Mouse (Mus musculus): ENCODE measurements at regions not wholly inside any gene's neighbourhood (a gene's known extent, or its start where the extent isn't known, plus 50 kb on each side); places are given as distances from the start of the nearest gene placed in this dataset.

DNA sequence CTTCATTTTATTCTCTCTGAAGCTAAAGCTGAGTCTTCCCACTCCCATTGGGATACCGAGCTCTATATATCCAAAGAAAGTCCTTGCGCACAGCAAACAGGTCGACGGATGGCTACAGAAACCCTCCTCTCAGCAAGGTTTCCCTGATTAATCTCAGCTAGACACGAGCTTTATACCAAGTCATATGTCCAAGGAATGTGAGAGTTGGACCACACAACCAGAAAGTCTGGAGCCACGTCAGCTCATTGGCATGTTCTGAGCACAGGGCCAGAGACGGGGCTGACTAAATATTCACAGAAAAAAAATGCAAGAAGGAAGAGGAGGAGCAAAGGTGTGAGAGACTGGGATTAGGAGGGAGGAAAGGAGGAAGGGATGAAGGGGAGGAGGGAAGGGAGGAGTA is 64.0 kb downstream of the Gm4791 start:
- H3K27me3 ChIP-seq (ENCODE audit: control insufficient read depth, insufficient read depth, insufficient read length): no peaks in the 10 kb centered on the region
- no peaks in the 10 kb centered on the region for H3K36me3 ChIP-seq (ENCODE audit: control insufficient read depth, insufficient read depth)

DNA sequence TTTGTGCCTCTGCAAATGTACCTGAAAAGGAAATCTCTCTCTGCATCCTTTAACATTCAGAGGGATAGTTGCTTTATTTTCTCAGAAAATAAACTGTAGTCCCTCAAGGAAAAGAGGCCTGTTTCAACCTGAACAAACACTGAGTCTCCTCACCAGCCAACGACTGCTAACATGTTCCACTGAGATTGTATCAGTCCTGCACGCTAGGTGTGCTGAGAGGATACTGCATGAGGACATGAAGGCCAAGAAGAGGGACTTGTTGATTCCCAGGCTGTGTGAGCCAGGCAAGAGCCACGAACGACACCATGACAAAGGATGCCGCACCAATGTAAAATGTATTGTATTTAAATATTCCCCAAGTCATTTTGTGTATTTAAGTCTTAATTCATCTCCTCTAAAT is 65.2 kb downstream of the Gm4791 start:
- Histone ChIP-seq H3K4me3 (no peak overlapping the region), H3K4me2 (ENCODE audit: low read depth) (no peak overlapping the region), H3ac (ENCODE audit: control insufficient read depth, insufficient read length) (no peak overlapping the region), H3K79me2 (ENCODE audit: control insufficient read depth, insufficient read depth) (no peaks in the 10 kb centered on the region), H3K27me3 (ENCODE audit: control insufficient read depth, insufficient read depth, insufficient read length) (no peaks in the 10 kb centered on the region), H3K36me3 (ENCODE audit: control insufficient read depth, insufficient read depth) (no peaks in the 10 kb centered on the region)
- TF ChIP-seq TCF12 (IDR thresholded peaks at IDR 0.05; ENCODE audit: insufficient read depth, poor library complexity, severe bottlenecking) (no peak), POLR2A (IDR thresholded peaks at IDR 0.05; ENCODE audit: insufficient read length, low read depth) (no peak), CEBPB (IDR thresholded peaks at IDR 0.05; ENCODE audit: insufficient read depth, poor library complexity, severe bottlenecking) (no peak)

More for the DNA sequence above, 64.0 kb downstream of the Gm4791 start:
- Histone ChIP-seq H3ac (ENCODE audit: control insufficient read depth, insufficient read length) (no peak overlapping the region), H3K79me2 (ENCODE audit: control insufficient read depth, insufficient read depth) (no peaks in the 10 kb centered on the region), H3K4me3 (no peak overlapping the region), H3K4me2 (ENCODE audit: low read depth) (no peak overlapping the region)
- no peak for TF ChIP-seq REST (IDR thresholded peaks at IDR 0.05; ENCODE audit: insufficient read depth, insufficient read length)
- no peak for TF ChIP-seq USF1 (IDR thresholded peaks at IDR 0.05; ENCODE audit: low read depth)
- TF ChIP-seq MYOD1 (IDR thresholded peaks at IDR 0.05; ENCODE audit: control insufficient read depth in 1 of 3, insufficient read length in 2 of 3, low read depth in 2 of 3): no peak
- no peak for TF ChIP-seq TCF12 (IDR thresholded peaks at IDR 0.05; ENCODE audit: insufficient read depth, poor library complexity, severe bottlenecking)
- no peak for TF ChIP-seq POLR2A (IDR thresholded peaks at IDR 0.05; ENCODE audit: insufficient read length, low read depth)
- TF ChIP-seq MYOG (IDR thresholded peaks at IDR 0.05; ENCODE audit: control insufficient read depth in 1 of 3, insufficient read depth in 1 of 3, insufficient read length in 2 of 3, low read depth in 2 of 3): no peak
- no peak for TF ChIP-seq TCF3 (IDR thresholded peaks at IDR 0.05; ENCODE audit: insufficient read length, low read depth)
- TF ChIP-seq POLR2AphosphoS2 (IDR thresholded peaks at IDR 0.05; ENCODE audit: insufficient read length, low read depth): no peak
- TF ChIP-seq MAX (IDR thresholded peaks at IDR 0.05; ENCODE audit: low read depth): no peak
- no peak for TF ChIP-seq E2F4 (IDR thresholded peaks at IDR 0.05; ENCODE audit: insufficient read depth)
- no peak for TF ChIP-seq CEBPB (IDR thresholded peaks at IDR 0.05; ENCODE audit: insufficient read depth, poor library complexity, severe bottlenecking)
- no peak for TF ChIP-seq SRF (IDR thresholded peaks at IDR 0.05; ENCODE audit: control insufficient read depth, insufficient read length, low read depth)

DNA sequence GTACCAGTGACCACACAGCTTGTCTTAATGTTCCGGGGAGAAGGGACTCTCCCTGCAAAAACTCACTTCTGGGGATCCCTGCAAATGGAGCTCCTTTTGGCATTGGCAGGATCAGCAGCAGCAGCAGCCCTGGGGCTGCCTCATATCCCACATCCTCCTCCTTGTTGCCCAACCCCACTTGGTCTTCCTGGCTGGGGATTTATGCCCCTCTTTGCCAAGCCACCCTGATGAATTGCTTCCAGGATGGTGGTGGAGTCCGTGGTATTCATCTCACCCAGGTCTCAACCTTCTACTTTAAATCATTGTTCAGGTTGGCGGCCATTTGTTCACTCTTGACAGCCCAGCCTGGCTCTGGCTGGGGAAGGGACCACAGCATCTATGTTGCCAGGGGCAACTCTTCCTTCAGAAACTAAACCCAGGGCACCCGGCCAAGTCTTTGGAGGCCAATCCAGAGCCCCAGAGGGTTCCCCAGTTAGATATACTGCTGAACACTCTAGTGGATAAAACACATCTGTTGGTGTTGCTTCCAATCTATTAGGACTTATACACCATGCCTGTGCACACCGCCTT is 66.0 kb downstream of the Gm4791 start:
- Histone ChIP-seq H3K79me2 (ENCODE audit: control insufficient read depth, insufficient read depth) (no peaks in the 10 kb centered on the region), H3K4me2 (ENCODE audit: low read depth) (no peak overlapping the region), H3K4me3 (no peak overlapping the region), H3K27me3 (ENCODE audit: control insufficient read depth, insufficient read depth, insufficient read length) (no peaks in the 10 kb centered on the region), H3ac (ENCODE audit: control insufficient read depth, insufficient read length) (no peak overlapping the region), H3K36me3 (ENCODE audit: control insufficient read depth, insufficient read depth) (no peaks in the 10 kb centered on the region)
- no peak for TF ChIP-seq MYOG (IDR thresholded peaks at IDR 0.05; ENCODE audit: control insufficient read depth in 1 of 3, insufficient read depth in 1 of 3, insufficient read length in 2 of 3, low read depth in 2 of 3)
- no peak for TF ChIP-seq MAX (IDR thresholded peaks at IDR 0.05; ENCODE audit: low read depth)
- TF ChIP-seq TCF3 (IDR thresholded peaks at IDR 0.05; ENCODE audit: insufficient read length, low read depth): no peak
- no peak for TF ChIP-seq TCF12 (IDR thresholded peaks at IDR 0.05; ENCODE audit: insufficient read depth, poor library complexity, severe bottlenecking)
- TF ChIP-seq POLR2AphosphoS2 (IDR thresholded peaks at IDR 0.05; ENCODE audit: insufficient read length, low read depth): no peak
- no peak for TF ChIP-seq E2F4 (IDR thresholded peaks at IDR 0.05; ENCODE audit: insufficient read depth)
- TF ChIP-seq POLR2A (IDR thresholded peaks at IDR 0.05; ENCODE audit: insufficient read length, low read depth): no peak

DNA sequence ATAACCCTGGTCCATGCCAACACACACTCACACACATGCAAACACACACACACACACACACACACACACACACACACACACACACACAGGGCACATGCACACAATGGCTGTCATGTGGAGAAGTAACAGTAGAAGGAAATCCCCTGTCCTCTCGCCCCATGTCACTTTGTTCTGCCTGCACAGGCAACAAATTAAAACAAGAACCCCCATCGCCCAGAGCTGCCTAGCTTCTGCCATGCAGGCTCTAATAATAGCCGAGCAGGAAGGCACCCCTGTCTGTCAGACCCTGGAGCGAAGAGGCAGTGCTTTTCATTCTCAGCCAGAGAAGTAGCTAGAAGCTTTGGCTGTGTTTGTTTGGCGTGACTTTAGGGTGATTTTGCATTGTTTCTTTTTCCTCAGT is 70.9 kb downstream of the Gm4791 start:
- Histone ChIP-seq H3K27me3 (ENCODE audit: control insufficient read depth, insufficient read depth, insufficient read length) (no peaks in the 10 kb centered on the region), H3K4me3 (no peak overlapping the region), H3K4me2 (ENCODE audit: low read depth) (no peak overlapping the region), H3ac (ENCODE audit: control insufficient read depth, insufficient read length) (no peak overlapping the region), H3K79me2 (ENCODE audit: control insufficient read depth, insufficient read depth) (no peaks in the 10 kb centered on the region), H3K36me3 (ENCODE audit: control insufficient read depth, insufficient read depth) (no peaks in the 10 kb centered on the region)
- no peak for TF ChIP-seq MAX (IDR thresholded peaks at IDR 0.05; ENCODE audit: low read depth)
- no peak for TF ChIP-seq POLR2A (IDR thresholded peaks at IDR 0.05; ENCODE audit: insufficient read length, low read depth)

DNA sequence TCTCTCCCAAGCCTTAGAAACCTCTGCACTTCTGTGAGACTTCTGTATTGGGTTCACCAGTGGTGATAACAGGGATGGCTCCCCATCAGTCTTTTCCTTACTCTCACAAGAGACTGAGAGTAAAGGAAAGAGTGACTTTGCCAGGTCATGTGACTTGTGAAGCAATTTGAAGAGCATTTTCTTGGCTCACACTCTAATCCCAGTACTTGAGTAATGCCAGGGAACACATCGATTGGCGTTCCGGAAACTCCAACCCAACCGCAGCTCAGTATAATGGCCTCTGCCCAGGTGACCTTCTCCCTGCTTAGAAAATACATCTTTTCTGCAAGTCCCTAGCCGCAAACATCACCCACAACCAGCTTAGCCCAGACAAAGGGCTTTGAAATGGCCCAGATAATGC is 72.4 kb downstream of the Gm4791 start:
- no peak overlapping the region for H3K4me2 ChIP-seq (ENCODE audit: low read depth)
- H3ac ChIP-seq (ENCODE audit: control insufficient read depth, insufficient read length): no peak overlapping the region
- H3K27me3 ChIP-seq (ENCODE audit: control insufficient read depth, insufficient read depth, insufficient read length): no peaks in the 10 kb centered on the region
- no peaks in the 10 kb centered on the region for H3K79me2 ChIP-seq (ENCODE audit: control insufficient read depth, insufficient read depth)
- no peak overlapping the region for H3K4me3 ChIP-seq
- no peaks in the 10 kb centered on the region for H3K36me3 ChIP-seq (ENCODE audit: control insufficient read depth, insufficient read depth)
- no peak for TF ChIP-seq USF1 (IDR thresholded peaks at IDR 0.05; ENCODE audit: low read depth)
- no peak for TF ChIP-seq SRF (IDR thresholded peaks at IDR 0.05; ENCODE audit: control insufficient read depth, insufficient read length, low read depth)
- TF ChIP-seq POLR2AphosphoS2 (IDR thresholded peaks at IDR 0.05; ENCODE audit: insufficient read length, low read depth): no peak
- TF ChIP-seq MAX (IDR thresholded peaks at IDR 0.05; ENCODE audit: low read depth): no peak
- no peak for TF ChIP-seq E2F4 (IDR thresholded peaks at IDR 0.05; ENCODE audit: insufficient read depth)
- no peak for TF ChIP-seq REST (IDR thresholded peaks at IDR 0.05; ENCODE audit: insufficient read depth, insufficient read length)

DNA sequence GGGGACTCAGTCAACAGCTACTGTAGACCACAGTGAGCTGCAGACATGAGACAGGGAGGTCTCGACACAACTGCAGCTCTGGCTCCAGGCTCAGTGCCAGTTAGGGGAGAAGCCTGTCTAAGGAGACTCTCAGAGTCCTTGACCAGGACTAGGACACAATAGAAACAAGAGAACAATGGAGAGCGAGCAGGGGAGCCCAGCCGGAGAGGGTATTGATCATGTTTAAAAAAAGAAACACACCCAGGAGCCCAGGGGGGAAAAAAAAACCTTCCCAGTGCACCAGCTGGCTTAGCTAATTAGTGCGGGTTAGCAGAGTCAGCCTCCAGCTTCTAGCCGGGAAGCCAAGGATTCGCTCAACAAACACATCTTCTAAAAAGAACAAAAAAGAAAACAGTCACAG is 78.4 kb downstream of the Gm4791 start:
- Histone ChIP-seq H3K36me3 (ENCODE audit: control insufficient read depth, insufficient read depth) (no peaks in the 10 kb centered on the region), H3ac (ENCODE audit: control insufficient read depth, insufficient read length) (no peak overlapping the region), H3K4me2 (ENCODE audit: low read depth) (no peak overlapping the region), H3K27me3 (ENCODE audit: control insufficient read depth, insufficient read depth, insufficient read length) (no peaks in the 10 kb centered on the region), H3K4me3 (no peak overlapping the region), H3K79me2 (ENCODE audit: control insufficient read depth, insufficient read depth) (no peaks in the 10 kb centered on the region)
- TF ChIP-seq REST (IDR thresholded peaks at IDR 0.05; ENCODE audit: insufficient read depth, insufficient read length) (no peak), CEBPB (IDR thresholded peaks at IDR 0.05; ENCODE audit: insufficient read depth, poor library complexity, severe bottlenecking) (no peak), USF1 (IDR thresholded peaks at IDR 0.05; ENCODE audit: low read depth) (no peak)

Measured in myocyte (in vitro differentiated cells).